Mouse (Mus musculus): ENCODE measurements at regions not wholly inside any gene's neighbourhood (a gene's known extent, or its start where the extent isn't known, plus 50 kb on each side); places are given as distances from the start of the nearest gene placed in this dataset.

DNA sequence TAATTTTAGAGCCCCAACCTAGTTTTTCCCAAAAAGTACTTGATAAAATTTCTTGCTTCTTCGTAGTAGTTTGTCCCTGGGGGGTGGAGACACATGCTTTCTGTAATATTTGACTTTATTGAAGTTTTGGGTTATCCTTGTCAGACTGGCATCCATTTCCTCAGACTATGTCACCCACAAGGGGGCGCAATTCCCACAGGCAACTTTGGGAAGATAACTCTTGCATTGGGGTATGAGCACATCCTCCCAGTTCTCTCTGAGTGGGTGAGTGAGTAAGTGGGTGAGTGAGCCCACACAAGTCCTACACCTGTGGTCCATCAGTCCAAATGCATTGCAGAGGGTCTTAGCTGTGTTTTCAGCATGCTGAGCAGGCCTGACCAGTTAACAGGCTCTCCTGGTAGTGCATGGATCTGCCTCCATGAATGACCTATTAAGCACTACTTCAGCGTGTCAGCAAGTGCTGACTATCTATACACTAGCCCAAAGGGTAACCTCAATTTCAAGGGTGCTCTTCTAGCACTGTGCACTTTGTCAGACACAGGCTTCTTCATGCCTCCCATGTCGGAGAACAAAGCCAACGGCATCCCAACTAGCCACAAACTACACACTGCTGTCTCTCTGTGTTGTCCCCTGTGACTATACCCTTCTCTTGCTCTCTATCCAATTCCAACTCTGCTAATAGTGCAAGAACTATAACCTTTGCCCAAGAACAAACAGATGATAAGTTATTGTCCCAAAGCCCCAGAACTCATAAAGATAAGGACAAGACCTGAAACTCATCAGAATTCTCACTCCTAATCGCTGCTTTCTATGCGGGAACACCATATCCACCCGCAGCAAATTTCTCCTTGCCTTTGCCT is 275.6 kb upstream of the Tsc22d2 start:
- ATAC-seq (ENCODE audit: poor library complexity, severe bottlenecking): no peak

DNA sequence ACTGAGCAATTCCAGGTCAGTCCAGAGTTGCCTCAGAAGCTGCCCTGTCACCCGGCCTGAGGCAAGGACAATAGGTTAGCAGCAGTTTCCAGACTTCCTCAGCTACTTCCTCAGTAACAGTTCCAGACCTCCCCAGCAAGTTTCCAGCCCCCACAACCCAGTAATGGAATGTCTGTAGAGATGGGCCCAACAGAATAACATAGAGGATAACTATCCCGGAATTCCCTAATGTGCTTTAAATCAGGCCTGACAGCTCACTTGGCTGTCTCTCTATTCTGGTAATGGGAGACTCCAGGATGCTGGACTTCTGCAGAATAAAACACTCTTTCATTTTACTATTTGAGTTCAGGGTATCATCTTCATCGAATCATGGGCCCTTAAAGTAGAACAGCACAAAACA is 268.4 kb upstream of the Tsc22d2 start:
- ATAC-seq (ENCODE audit: poor library complexity, severe bottlenecking): no peak

- no peak for ATAC-seq (ENCODE audit: poor library complexity, severe bottlenecking)
Measured at GRCm38 (mm10) chr3:58146762-58147161, 267.8 kb upstream of the Tsc22d2 start.

GRCm38 (mm10) chr3:58153141-58153540 is 261.4 kb upstream of the Tsc22d2 start:
- no peak for ATAC-seq (ENCODE audit: poor library complexity, severe bottlenecking)

- ATAC-seq (ENCODE audit: poor library complexity, severe bottlenecking): no peak
Measured at GRCm38 (mm10) chr3:58153874-58154756, 260.4 kb upstream of the Tsc22d2 start.

DNA sequence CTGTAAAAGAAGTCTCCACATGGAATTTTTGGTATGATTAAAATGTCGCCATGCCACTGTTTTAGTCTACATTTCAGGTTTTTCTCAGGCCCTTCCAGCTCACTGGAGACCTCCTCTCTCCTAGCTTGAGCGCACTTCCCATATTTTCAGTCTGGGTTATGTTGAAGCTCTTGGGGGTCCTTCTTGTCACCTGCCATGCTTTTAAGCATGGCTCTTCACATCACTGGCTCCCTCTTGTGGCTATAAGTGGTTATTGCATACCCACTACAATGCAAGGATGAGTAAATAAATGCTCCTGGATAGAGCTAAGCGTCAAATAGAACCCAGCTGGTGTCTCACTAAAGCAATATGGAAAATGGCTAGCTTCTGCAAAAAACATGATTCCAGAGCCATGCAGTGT is 255.1 kb upstream of the Tsc22d2 start:
- no peak for ATAC-seq (ENCODE audit: poor library complexity, severe bottlenecking)

GRCm38 (mm10) chr3:58162238-58162637 is 252.3 kb upstream of the Tsc22d2 start:
- ATAC-seq (ENCODE audit: poor library complexity, severe bottlenecking): no peak

DNA sequence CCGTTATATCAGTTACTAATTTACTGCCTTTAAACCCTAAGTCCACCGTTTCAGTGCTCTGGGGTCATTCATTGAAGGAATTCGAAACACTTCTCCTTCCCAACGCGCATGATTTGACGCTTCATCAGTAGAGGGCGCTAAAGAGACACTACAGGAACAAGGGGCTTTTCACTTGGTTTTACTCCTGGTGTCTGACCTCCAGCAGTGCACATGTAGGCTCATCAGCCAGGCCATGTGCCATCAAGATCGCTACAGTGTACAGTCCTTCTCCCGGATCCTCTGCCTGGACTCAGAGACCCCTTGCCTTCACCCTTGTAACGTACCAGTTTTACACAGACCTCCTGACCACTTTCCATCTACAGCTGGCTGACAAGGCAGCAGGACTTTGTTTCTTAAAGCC is 250.7 kb upstream of the Tsc22d2 start:
- peak; percentile 54; the same call in 1 of the 2 replicates for ATAC-seq (ENCODE audit: poor library complexity, severe bottlenecking)

DNA sequence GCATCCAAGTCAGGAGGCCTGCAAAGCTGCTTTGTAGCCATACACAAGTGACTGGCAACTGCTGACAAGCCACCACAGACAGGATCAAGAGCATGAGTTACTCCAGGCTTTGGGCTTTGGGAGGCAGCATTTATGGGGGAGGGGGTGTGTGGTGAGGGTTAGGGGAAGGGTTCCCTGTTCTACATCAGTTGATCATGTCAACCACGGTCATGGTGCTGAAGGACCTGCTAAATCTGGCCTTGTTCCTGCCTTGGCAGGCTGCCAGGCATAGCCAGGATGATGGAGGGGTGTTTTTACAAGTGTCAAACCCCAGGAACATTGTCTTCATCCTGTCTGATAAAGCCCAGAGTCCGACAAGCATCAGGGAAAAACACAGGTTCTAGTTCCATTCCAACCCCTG is 247.9 kb upstream of the Tsc22d2 start:
- ATAC-seq (ENCODE audit: poor library complexity, severe bottlenecking): no peak

GRCm38 (mm10) chr3:58167121-58167520 is 247.4 kb upstream of the Tsc22d2 start:
- no peak for ATAC-seq (ENCODE audit: poor library complexity, severe bottlenecking)

GRCm38 (mm10) chr3:58167761-58168290 is 246.7 kb upstream of the Tsc22d2 start:
- ATAC-seq (ENCODE audit: poor library complexity, severe bottlenecking): no peak

DNA sequence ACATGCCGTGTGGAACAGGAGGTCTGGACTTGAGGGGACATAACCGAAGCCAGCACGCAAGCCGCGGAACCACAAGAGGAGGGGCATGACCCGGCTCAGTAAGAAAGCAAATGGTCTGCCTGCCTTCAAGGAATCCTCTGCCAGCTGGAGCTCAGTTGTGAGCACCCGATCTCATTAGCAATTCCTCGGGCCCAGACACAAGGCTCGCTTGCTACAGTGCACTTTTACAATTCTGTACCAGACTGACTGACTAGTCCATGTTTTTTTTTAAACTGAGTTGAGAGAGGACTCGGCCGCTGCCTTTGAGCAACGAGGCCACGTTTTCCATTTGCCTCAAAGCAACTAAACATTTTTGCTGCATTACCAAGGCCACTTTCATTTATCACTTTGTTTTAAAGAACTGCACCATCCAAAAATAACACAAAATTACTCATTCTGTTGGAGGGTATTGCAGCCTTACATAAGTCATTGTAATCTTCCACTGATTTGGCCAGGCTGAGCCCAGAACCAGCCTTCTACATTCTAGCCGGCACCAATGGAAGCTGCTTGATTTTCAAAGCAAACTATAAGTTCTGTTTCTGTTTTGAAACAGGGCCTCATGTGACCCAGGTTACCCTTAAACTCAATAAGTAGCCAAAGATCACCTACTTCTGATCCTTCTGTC is 245.9 kb upstream of the Tsc22d2 start:
- no peak for ATAC-seq (ENCODE audit: poor library complexity, severe bottlenecking)

- no peak for ATAC-seq (ENCODE audit: poor library complexity, severe bottlenecking)
Measured at GRCm38 (mm10) chr3:58169786-58170185, 244.7 kb upstream of the Tsc22d2 start.

- ATAC-seq (ENCODE audit: poor library complexity, severe bottlenecking): no peak
Measured at GRCm38 (mm10) chr3:58172096-58172495, 242.4 kb upstream of the Tsc22d2 start.

GRCm38 (mm10) chr3:58173821-58174220 is 240.7 kb upstream of the Tsc22d2 start:
- no peak for ATAC-seq (ENCODE audit: poor library complexity, severe bottlenecking)

DNA sequence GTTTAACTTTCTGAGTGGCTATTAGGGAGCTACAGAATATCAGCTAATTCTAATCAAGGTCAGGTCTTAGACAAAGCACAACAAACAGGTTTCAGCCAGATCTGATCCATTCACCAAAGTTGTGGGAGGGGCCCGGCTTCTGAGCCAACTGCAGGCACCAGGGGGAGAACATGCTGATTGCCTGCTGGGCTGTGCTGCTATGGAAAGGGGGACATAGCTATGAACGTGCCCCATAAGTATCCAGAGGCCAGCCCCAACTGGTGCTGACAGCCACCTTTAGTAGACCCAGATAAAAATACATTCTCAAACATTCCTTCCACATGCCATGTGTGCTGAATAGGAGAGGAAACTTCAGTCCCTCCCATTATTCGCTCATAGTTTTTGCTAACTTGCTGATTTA is 232.8 kb upstream of the Tsc22d2 start:
- ATAC-seq (ENCODE audit: poor library complexity, severe bottlenecking): no peak

DNA sequence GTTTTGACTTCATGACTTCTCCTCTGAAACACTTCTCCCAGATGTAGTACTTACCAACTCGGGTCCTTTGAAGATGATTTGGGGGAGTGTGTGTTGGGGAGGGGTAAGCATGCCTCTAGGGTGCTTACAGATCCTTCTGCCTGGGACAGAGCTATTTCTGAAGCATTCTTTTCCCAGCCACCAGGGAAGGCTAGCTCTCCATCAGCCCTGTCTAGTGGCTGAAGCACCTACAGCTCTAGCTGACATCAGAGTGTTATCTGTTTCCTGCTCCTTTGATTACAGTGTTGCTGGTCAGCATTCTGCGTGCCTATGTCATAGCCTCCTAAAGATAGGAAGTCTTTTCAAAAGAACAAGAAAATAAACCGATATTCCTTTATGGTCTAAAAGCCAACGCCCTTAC is 232.2 kb upstream of the Tsc22d2 start:
- ATAC-seq (ENCODE audit: poor library complexity, severe bottlenecking): no peak

DNA sequence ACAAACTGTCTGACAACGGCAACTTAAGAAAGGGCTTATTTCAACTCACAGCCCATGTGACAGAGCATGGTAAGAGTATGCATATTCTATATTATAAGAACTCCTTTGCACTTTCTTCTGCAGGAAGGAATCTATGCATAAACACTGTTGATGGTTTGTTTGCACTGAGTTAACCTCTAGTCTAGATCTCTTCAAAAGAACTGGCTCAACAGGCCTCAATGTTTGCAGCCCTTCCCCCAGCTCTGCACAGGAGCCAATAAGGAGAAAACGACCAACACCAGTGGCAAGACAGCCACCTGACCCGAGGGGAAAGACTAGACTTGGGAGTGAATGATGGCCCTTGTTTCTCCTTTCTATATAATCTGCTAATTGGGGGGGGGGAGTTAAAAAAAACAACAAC is 231.2 kb upstream of the Tsc22d2 start:
- no peak for ATAC-seq (ENCODE audit: poor library complexity, severe bottlenecking)

- ATAC-seq (ENCODE audit: poor library complexity, severe bottlenecking): no peak
Measured at GRCm38 (mm10) chr3:58200462-58200861, 214.1 kb upstream of the Tsc22d2 start.

GRCm38 (mm10) chr3:58202816-58203215 is 211.7 kb upstream of the Tsc22d2 start:
- ATAC-seq (ENCODE audit: poor library complexity, severe bottlenecking): no peak

- ATAC-seq (ENCODE audit: poor library complexity, severe bottlenecking): no peak
Measured at GRCm38 (mm10) chr3:58203806-58204205, 210.7 kb upstream of the Tsc22d2 start.
